In genomic region chr11:97361948-97362648, GRCm38 (mm10) we compare ENCODE assay signal across 8 mouse cellular contexts. TPM values are rescaled to one million over a fixed set of nuclear protein-coding genes. Genes with fewer than 3 reads are reported as not detected.
DNase-seq lines count a peak whose midpoint lies in the region; ATAC-seq and TF ChIP-seq lines count a peak whose summit lies in the region.

Gene Socs7 (plus strand): TSS chr11:97362551.

- peak; percentile 88 for ATAC-seq in erythroblast, adult 5-6 weeks (replicated peaks; ENCODE audit: low FRiP score, poor library complexity, severe bottlenecking)
- ATAC-seq in heart, embryonic 12.5 days (ENCODE audit: insufficient number of reproducible peaks, low FRiP score) = peak; percentile 95
- ATAC-seq in kidney, postnatal 0 days (replicated peaks; ENCODE audit: low FRiP score, low read depth) = peak; percentile 96
- peak; percentile 92 for ATAC-seq in liver, embryonic 11.5 days (replicated peaks; ENCODE audit: low FRiP score)
- ATAC-seq in stomach, embryonic 14.5 days (ENCODE audit: insufficient number of reproducible peaks, insufficient read depth, low FRiP score, low read depth) = peak; percentile 96

- no peaks in the 10 kb centered on the region for H3K9me3 ChIP-seq in heart, embryonic 12.5 days (replicated peaks)
- no peaks in the 10 kb centered on the region for H3K9me3 ChIP-seq in kidney, postnatal 0 days (replicated peaks; ENCODE audit: low read length)
- no peaks in the 10 kb centered on the region for H3K9me3 ChIP-seq in liver, embryonic 11.5 days (ENCODE audit: control insufficient read depth, low read length)
- H3K9me3 ChIP-seq in stomach, embryonic 14.5 days (ENCODE audit: control insufficient read depth, low read depth, low read length) = no peaks in the 10 kb centered on the region

- H3K9ac ChIP-seq in heart, embryonic 12.5 days = peak within 1 kb of the TSS; percentile 99
- peak within 1 kb of the TSS; percentile 96 for H3K9ac ChIP-seq in kidney, postnatal 0 days (ENCODE audit: low read depth, low read length)
- peak within 1 kb of the TSS; percentile 98 for H3K9ac ChIP-seq in liver, embryonic 11.5 days (ENCODE audit: low read depth, low read length)
- H3K9ac ChIP-seq in stomach, embryonic 14.5 days (replicated peaks; ENCODE audit: low read depth, low read length) = peak within 1 kb of the TSS; percentile 93

- no peak for TF ChIP-seq CTCF in kidney, postnatal 0 days (IDR thresholded peaks at IDR 0.05; ENCODE audit: low read depth)

- no peaks in the 10 kb centered on the region for H3K36me3 ChIP-seq in heart, embryonic 12.5 days
- H3K36me3 ChIP-seq in kidney, postnatal 0 days (ENCODE audit: insufficient read depth, low read length) = no peaks in the 10 kb centered on the region
- H3K36me3 ChIP-seq in liver, embryonic 11.5 days (ENCODE audit: control insufficient read depth, insufficient read depth, low read length) = no peaks in the 10 kb centered on the region
- H3K36me3 ChIP-seq in stomach, embryonic 14.5 days (ENCODE audit: control insufficient read depth, insufficient read depth, low read length) = no peaks in the 10 kb centered on the region

- WGBS in heart, embryonic 12.5 days = under 1% methylated on average over 22 of the region's 81 CpGs
- WGBS in kidney, postnatal 0 days = under 1% methylated on average over 37 of the region's 81 CpGs
- under 1% methylated on average over 23 of the region's 81 CpGs for WGBS in liver, embryonic 11.5 days
- WGBS in stomach, embryonic 14.5 days = 1% methylated on average over 60 of the region's 81 CpGs

- H3K27me3 ChIP-seq in heart, embryonic 12.5 days (replicated peaks) = no peaks in the 10 kb centered on the region
- no peaks in the 10 kb centered on the region for H3K27me3 ChIP-seq in kidney, postnatal 0 days (ENCODE audit: insufficient read depth, low read length)
- no peaks in the 10 kb centered on the region for H3K27me3 ChIP-seq in liver, embryonic 11.5 days (replicated peaks; ENCODE audit: control insufficient read depth, insufficient read depth, low read length)
- H3K27me3 ChIP-seq in stomach, embryonic 14.5 days (ENCODE audit: control insufficient read depth, insufficient read depth, low read length) = no peaks in the 10 kb centered on the region

- DNase-seq in B cell, adult 2 months = peak; percentile 96
- DNase-seq in brain, adult 2 months (ENCODE audit: low read depth, low spot score) = peak; percentile 98
- DNase-seq in kidney, postnatal 0 days (ENCODE audit: low spot score) = peak; percentile 96
- peak; percentile 95 for DNase-seq in liver, embryonic 11.5 days (ENCODE audit: low spot score)
- DNase-seq in naive thymus-derived CD4-positive, alpha-beta T cell, adult 2 months (ENCODE audit: low read depth) = peak; percentile 93

- H3K27ac ChIP-seq in heart, embryonic 12.5 days (ENCODE audit: poor library complexity, severe bottlenecking) = peak within 1 kb of the TSS; percentile 96
- peak within 1 kb of the TSS; percentile 88 for H3K27ac ChIP-seq in kidney, postnatal 0 days
- peak within 1 kb of the TSS; percentile 77 for H3K27ac ChIP-seq in liver, embryonic 11.5 days (ENCODE audit: low read depth, low read length)
- H3K27ac ChIP-seq in stomach, embryonic 14.5 days (ENCODE audit: low read length) = peak within 1 kb of the TSS; percentile 77

- H3K4me3 ChIP-seq in heart, embryonic 12.5 days = peak within 1 kb of the TSS; percentile 93
- H3K4me3 ChIP-seq in kidney, postnatal 0 days (replicated peaks; ENCODE audit: low read depth, low read length) = peak within 1 kb of the TSS; percentile 94
- peak within 1 kb of the TSS; percentile 97 for H3K4me3 ChIP-seq in liver, embryonic 11.5 days (ENCODE audit: low read depth, low read length)
- peak within 1 kb of the TSS; percentile 98 for H3K4me3 ChIP-seq in stomach, embryonic 14.5 days (ENCODE audit: low read depth, low read length)

- peak within 1 kb of the TSS; percentile 92 for H3K4me2 ChIP-seq in heart, embryonic 12.5 days
- peak within 1 kb of the TSS; percentile 93 for H3K4me2 ChIP-seq in kidney, postnatal 0 days (ENCODE audit: low read length)
- peak within 1 kb of the TSS; percentile 75 for H3K4me2 ChIP-seq in liver, embryonic 11.5 days
- peak within 1 kb of the TSS; percentile 78 for H3K4me2 ChIP-seq in stomach, embryonic 14.5 days (replicated peaks; ENCODE audit: low read depth, low read length)

- peaks cover 19% of the 10 kb centered on the region for H3K4me1 ChIP-seq in heart, embryonic 12.5 days (replicated peaks)
- H3K4me1 ChIP-seq in kidney, postnatal 0 days (replicated peaks; ENCODE audit: insufficient read depth, low read length) = peaks cover 19% of the 10 kb centered on the region; the same call in 1 of the 2 replicates
- H3K4me1 ChIP-seq in liver, embryonic 11.5 days (replicated peaks; ENCODE audit: control insufficient read depth, insufficient read depth, low read length) = peaks cover 23% of the 10 kb centered on the region
- peaks cover 18% of the 10 kb centered on the region for H3K4me1 ChIP-seq in stomach, embryonic 14.5 days (ENCODE audit: control insufficient read depth, insufficient read depth, low read length)

RNA-seq across cellular contexts. Expression of gene Socs7, which starts in this region (rescaled TPM):
- total RNA-seq in erythroblast, adult 5-6 weeks (2015; ENCODE audit: low replicate concordance) = 1.0 and 3.1 TPM in 2 replicates
- 2.0 and 3.1 TPM in 2 replicates for total RNA-seq in erythroblast, adult 5-6 weeks (2017; ENCODE audit: low replicate concordance)
- polyA plus RNA-seq in heart, embryonic 12.5 days (2016; fragmentation: Nextera tagmentation; extraction: Ambion mirVana) = 5.4 and 6.0 TPM in 2 replicates
- polyA plus RNA-seq in kidney, postnatal 0 days (2015; fragmentation: Nextera tagmentation; extraction: Ambion mirVana) = 2.4 and 2.6 TPM in 2 replicates
- polyA plus RNA-seq in liver, embryonic 11.5 days (2014; fragmentation: Nextera tagmentation; extraction: Ambion mirVana) = 2.2 and 2.4 TPM in 2 replicates
- 2.8 and 3.0 TPM in 2 replicates for polyA plus RNA-seq in stomach, embryonic 14.5 days (2014; fragmentation: Nextera tagmentation; extraction: Ambion mirVana)

Comparison
In these comparisons a context has a peak if more than half of its experiments do, and no peak if none do; other contexts are left out.
1. Peak in every context shown above with its lines: DNase-seq, ATAC-seq, H3K4me3 ChIP-seq and H3K27ac ChIP-seq.